Mouse (Mus musculus) megakaryocyte, embryonic 14.5 days (primary cell): Measurements from ENCODE around the gene Col18a1.

Experiments used
- FLI1 ChIP-seq: IDR thresholded peaks from 2 replicates; pipeline ENCODE4 v1.6.1; 2012; ENCODE audit warnings: low read length, inconsistent platforms, mixed read lengths
- GATA1 ChIP-seq: IDR thresholded peaks from 3 replicates; pipeline ENCODE4 v1.6.1; 2012; ENCODE audit warnings: mixed read lengths, low read length, inconsistent platforms, borderline replicate concordance

- no peak for TF ChIP-seq FLI1
- TF ChIP-seq GATA1: no peak
Observed at GRCm38 (mm10) chr10:77212354-77213120, 46.2 kb upstream of the Col18a1 start.
